Mouse (Mus musculus) hindbrain, embryonic 12.5 days (tissue): ENCODE measurements around the gene 4930558K02Rik. TPM values are rescaled to one million over a fixed set of nuclear protein-coding genes. Genes with fewer than 3 reads are reported as not detected.

Source experiments
- ATAC-seq: fragments of 200-750 bp; cut with Nextera tagmentation; 2 replicates; pipeline ENCODE4 v1.8.0; 2017; ENCODE audit warnings: moderate TSS enrichment; ENCODE audit not compliant: low FRiP score
- H3K27ac ChIP-seq: fragments of 300-500 bp; sonication (generic); 2 replicates; pipeline ENCODE4 v1.5.1; 2016; ENCODE audit warnings: mild to moderate bottlenecking
- H3K27me3 ChIP-seq: fragments of 300-500 bp; sonication (generic); 2 replicates; pipeline ENCODE4 v1.6.1; 2016; ENCODE audit warnings: mild to moderate bottlenecking
- H3K36me3 ChIP-seq: fragments of 300-500 bp; sonication (generic); 2 replicates; pipeline ENCODE4 v1.6.1; 2016; ENCODE audit warnings: mild to moderate bottlenecking
- H3K4me1 ChIP-seq: fragments of 300-500 bp; sonication (generic); 2 replicates; pipeline ENCODE4 v1.6.1; 2016
- H3K4me2 ChIP-seq: fragments of 300-500 bp; sonication (generic); replicated peaks from 2 replicates; pipeline ENCODE4 v1.6.1; 2016; ENCODE audit warnings: mild to moderate bottlenecking
- H3K4me3 ChIP-seq: fragments of 300-500 bp; sonication (generic); 2 replicates; pipeline ENCODE4 v1.5.1; 2016; ENCODE audit warnings: mild to moderate bottlenecking
- H3K9ac ChIP-seq: fragments of 300-500 bp; sonication (generic); 2 replicates; pipeline ENCODE4 v1.6.1; 2016; ENCODE audit warnings: mild to moderate bottlenecking, moderate library complexity
- H3K9me3 ChIP-seq: fragments of 300-500 bp; sonication (generic); replicated peaks from 2 replicates; pipeline ENCODE4 v1.6.1; 2016; ENCODE audit warnings: mild to moderate bottlenecking
- WGBS: fragments of 180-500 bp; shearing (Covaris S2); methylation state at CpG from one replicate; pipeline ENCODE4 v1.1.7; 2016; 5-methylcytosine and 5-hydroxymethylcytosine counted together
- polyA plus RNA-seq: library from polyadenylated mRNA; unstranded; fragments of >200 nt; fragmentation: Nextera tagmentation; extraction: Ambion mirVana; gene quantifications from 2 replicates; pipeline ENCODE4 v1.2.1, GENCODE M21; 2016

The 4930558K02Rik gene
- polyA plus RNA-seq, 1 experiment from 2014 or later, result not detected

- WGBS, result 88% methylated on average over 2 of the region's 2 CpGs
- no peak for ATAC-seq
- no peak overlapping the region for H3K4me2 ChIP-seq
These were observed 51.5 kb downstream of the 4930558K02Rik start for GRCm38 (mm10) chr1:161927976-161928375.

DNA sequence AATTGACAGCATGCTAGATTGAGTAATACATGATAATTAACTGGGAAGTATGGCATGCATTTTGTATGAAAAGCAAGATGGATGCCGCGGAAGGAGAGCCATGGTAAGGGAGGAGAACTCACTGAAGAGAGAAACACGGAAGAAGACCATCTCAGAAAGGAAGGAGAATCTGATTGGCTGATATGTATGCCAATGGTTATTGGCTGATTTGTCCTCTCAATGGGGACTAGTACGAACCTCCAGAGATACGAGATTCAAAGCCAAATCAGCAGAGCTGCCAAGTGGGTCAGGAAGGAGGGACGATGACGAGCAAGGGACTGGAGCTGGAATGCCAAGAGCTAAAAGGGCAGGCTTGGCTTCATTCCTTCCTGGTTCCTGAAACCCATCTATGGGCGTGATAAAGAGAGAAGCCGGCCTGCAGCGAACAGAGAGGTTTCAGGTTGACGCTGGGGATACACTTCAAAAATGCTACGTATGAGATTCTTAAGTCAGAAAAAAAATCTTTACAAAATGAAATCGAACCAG is 54.1 kb downstream of the 4930558K02Rik start:
- no peaks in the 10 kb centered on the region for H3K36me3 ChIP-seq
- no peaks in the 10 kb centered on the region for H3K27me3 ChIP-seq
- no peak overlapping the region for H3K4me2 ChIP-seq
- H3K9ac ChIP-seq, result no peak overlapping the region
- H3K4me1 ChIP-seq, result no peaks in the 10 kb centered on the region
- no peak overlapping the region for H3K4me3 ChIP-seq
- no peak for ATAC-seq
- H3K27ac ChIP-seq, result no peak overlapping the region
- no peaks in the 10 kb centered on the region for H3K9me3 ChIP-seq
- 84% methylated on average over 13 of the region's 13 CpGs for WGBS

More at GRCm38 (mm10) chr1:161927976-161928375, 51.5 kb downstream of the 4930558K02Rik start:
- H3K9me3 ChIP-seq, result no peaks in the 10 kb centered on the region
- H3K36me3 ChIP-seq, result no peaks in the 10 kb centered on the region
- H3K4me1 ChIP-seq, result no peaks in the 10 kb centered on the region
- H3K27ac ChIP-seq, result no peak overlapping the region
- H3K4me3 ChIP-seq, result no peak overlapping the region
- no peaks in the 10 kb centered on the region for H3K27me3 ChIP-seq
- H3K9ac ChIP-seq, result no peak overlapping the region

DNA sequence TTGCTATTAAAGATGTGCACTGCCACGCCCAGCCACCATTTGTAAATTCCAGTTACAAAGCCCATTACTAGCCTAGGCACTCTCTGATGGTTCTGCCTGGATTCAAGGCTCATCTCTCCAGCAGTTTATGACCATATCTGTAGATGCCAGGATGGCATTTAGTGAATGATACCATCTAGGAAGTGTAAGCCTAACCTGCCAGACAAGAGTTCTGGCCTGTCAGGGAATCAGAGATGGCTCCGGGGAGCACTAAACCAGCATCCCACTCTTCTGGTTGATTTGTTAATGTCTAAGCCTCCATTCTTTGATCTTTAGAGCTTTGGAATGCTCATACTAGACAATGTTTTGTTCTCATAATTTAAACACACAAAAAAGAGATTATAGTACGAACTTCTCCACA is 55.1 kb downstream of the 4930558K02Rik start:
- Histone ChIP-seq H3K9ac (no peak overlapping the region), H3K4me2 (no peak overlapping the region), H3K4me1 (no peaks in the 10 kb centered on the region), H3K36me3 (no peaks in the 10 kb centered on the region), H3K9me3 (no peaks in the 10 kb centered on the region), H3K27me3 (no peaks in the 10 kb centered on the region), H3K27ac (no peak overlapping the region), H3K4me3 (no peak overlapping the region)
- 73% methylated on average over 3 of the region's 3 CpGs for WGBS
- ATAC-seq, result no peak

DNA sequence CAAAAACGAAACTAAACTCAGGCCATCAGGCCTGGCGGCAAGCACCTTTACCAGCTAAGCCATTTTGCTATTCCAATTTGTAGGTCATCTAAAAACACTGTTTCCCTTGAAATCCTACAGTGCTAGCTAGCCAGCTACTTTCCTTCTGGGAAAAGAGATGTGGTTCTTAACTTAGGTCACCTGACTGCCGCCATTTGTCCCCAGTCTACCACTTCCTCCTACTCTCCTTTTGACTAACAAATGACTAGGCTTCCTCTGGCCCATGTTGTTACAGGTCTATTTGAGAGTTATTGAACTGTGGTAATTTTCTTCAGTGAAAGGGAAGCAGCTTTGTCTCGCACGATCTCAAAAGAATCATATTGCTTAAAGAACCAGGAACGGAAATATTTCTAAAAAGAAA is 57.5 kb downstream of the 4930558K02Rik start:
- Histone ChIP-seq H3K9ac (no peak overlapping the region), H3K27me3 (no peaks in the 10 kb centered on the region), H3K4me1 (peaks cover 5% of the 10 kb centered on the region; the same call in 1 of the 2 replicates), H3K36me3 (no peaks in the 10 kb centered on the region), H3K27ac (no peak overlapping the region), H3K9me3 (no peaks in the 10 kb centered on the region), H3K4me2 (no peak overlapping the region), H3K4me3 (no peak overlapping the region)
- no peak for ATAC-seq
- WGBS, result 75% methylated on average over 6 of the region's 6 CpGs

- H3K4me1 ChIP-seq, result peaks cover 5% of the 10 kb centered on the region; the same call in 1 of the 2 replicates
- H3K9ac ChIP-seq, result no peak overlapping the region
- H3K27ac ChIP-seq, result no peak overlapping the region
- H3K36me3 ChIP-seq, result no peaks in the 10 kb centered on the region
- no peak overlapping the region for H3K4me3 ChIP-seq
- 82% methylated on average over 9 of the region's 9 CpGs for WGBS
- ATAC-seq, result no peak
- H3K9me3 ChIP-seq, result no peaks in the 10 kb centered on the region
- no peaks in the 10 kb centered on the region for H3K27me3 ChIP-seq
- no peak overlapping the region for H3K4me2 ChIP-seq
These were observed 58.7 kb downstream of the 4930558K02Rik start for GRCm38 (mm10) chr1:161920475-161921454.

DNA sequence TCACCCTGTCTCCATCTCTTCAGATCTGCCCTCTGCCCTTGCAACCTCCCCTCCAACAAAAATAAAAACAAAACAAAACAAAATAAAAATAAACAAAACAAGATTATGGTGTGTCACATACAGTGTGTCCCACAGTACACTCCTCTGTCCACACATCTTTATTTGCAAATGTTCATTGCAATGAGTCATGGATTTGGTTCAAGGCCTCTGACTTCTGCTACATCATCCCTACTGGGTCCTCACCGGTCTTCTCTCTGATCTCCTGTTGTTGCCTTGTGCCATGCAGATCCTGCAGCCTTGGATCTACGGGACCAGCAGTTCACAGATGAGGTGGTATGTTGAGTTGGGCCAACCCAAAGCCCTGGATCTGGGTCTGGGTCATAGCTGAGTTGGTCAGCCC is 59.8 kb downstream of the 4930558K02Rik start:
- Histone ChIP-seq H3K27ac (no peak overlapping the region), H3K27me3 (no peaks in the 10 kb centered on the region), H3K9me3 (no peaks in the 10 kb centered on the region), H3K4me1 (peaks cover 5% of the 10 kb centered on the region; the same call in 1 of the 2 replicates), H3K4me3 (no peak overlapping the region), H3K4me2 (no peak overlapping the region), H3K9ac (no peak overlapping the region), H3K36me3 (no peaks in the 10 kb centered on the region)
- WGBS, result 88% methylated on average over 2 of the region's 2 CpGs
- ATAC-seq, result no peak

DNA sequence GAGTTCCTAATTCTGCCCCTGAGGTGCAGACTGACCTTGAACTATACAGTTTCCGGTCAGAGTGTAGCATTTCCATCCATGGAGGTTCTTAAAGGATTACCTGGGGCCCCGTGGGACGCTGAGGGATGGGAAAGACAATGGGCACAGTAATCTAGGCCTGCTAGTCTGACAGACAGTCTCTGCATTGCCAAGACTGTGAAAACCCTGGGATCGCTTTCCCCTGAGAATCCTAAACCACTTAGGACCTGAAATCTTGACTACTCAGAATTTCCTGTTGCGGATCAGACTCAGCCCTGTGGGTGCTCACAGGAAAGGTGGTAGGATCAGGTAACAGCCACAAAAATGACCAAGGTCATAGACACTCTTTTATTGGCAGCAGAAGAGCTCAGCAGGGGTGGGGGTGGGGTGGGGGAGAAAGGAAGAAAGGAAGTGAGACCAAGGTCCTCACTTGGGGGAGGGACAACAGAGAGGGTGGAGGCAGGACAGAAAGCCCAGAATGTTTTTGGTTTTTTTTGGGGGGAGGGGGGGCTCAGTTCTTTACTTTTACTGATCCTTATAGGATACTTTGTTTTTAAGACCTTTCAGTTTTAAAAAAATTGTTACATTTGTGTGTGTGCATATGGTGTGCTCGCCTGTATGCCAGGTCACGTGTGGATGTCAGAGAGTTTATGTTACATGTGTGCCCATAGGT is 60.6 kb downstream of the 4930558K02Rik start:
- no peak overlapping the region for H3K4me2 ChIP-seq
- peaks cover 5% of the 10 kb centered on the region; the same call in 1 of the 2 replicates for H3K4me1 ChIP-seq
- peak overlapping the region; percentile 40; the same call in 1 of the 2 replicates for H3K27ac ChIP-seq
- H3K27me3 ChIP-seq, result no peaks in the 10 kb centered on the region
- ATAC-seq, result no peak
- H3K4me3 ChIP-seq, result no peak overlapping the region
- no peak overlapping the region for H3K9ac ChIP-seq
- no peaks in the 10 kb centered on the region for H3K9me3 ChIP-seq
- H3K36me3 ChIP-seq, result no peaks in the 10 kb centered on the region
- WGBS, result 54% methylated on average over 7 of the region's 7 CpGs

DNA sequence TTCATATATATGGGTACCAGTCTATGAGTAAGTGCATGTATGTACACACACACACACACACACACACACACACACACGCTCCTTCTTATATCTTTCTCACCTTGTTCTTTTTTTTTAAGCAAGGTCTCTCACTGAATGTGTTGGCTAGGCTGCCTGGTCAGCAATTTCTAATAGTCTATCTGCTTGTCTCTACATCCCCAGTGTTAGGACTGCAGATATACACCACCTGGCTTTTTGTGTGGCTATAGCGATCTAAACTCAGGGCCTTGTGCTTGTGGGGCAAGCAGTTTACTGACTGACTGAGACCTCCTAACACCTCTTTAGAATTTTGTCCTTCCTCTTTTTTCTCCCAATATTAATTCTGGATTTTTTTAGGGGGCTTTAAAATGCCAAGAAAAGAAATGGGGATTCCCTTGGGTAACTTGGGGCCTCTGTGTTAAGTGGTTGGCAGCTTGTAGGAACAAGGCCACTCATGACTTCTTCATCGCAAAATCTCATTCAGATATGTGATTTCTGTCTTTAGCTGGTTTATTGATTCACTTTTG is 61.4 kb downstream of the 4930558K02Rik start:
- no peak overlapping the region for H3K4me2 ChIP-seq
- H3K9me3 ChIP-seq, result no peaks in the 10 kb centered on the region
- no peak overlapping the region for H3K9ac ChIP-seq
- H3K27me3 ChIP-seq, result no peaks in the 10 kb centered on the region
- 83% methylated on average over 3 of the region's 3 CpGs for WGBS
- no peaks in the 10 kb centered on the region for H3K36me3 ChIP-seq
- peaks cover 5% of the 10 kb centered on the region; the same call in 1 of the 2 replicates for H3K4me1 ChIP-seq
- no peak for ATAC-seq
- H3K27ac ChIP-seq, result no peak overlapping the region
- H3K4me3 ChIP-seq, result no peak overlapping the region

- Histone ChIP-seq H3K36me3 (no peaks in the 10 kb centered on the region), H3K9ac (no peak overlapping the region), H3K4me2 (no peak overlapping the region), H3K27ac (no peak overlapping the region), H3K27me3 (no peaks in the 10 kb centered on the region), H3K4me3 (no peak overlapping the region), H3K4me1 (peaks cover 5% of the 10 kb centered on the region; the same call in 1 of the 2 replicates), H3K9me3 (no peaks in the 10 kb centered on the region)
- 54% methylated on average over 3 of the region's 3 CpGs for WGBS
- ATAC-seq, result no peak
These were observed 63.4 kb downstream of the 4930558K02Rik start for GRCm38 (mm10) chr1:161916036-161916435.

GRCm38 (mm10) chr1:161913648-161913984 is 65.8 kb downstream of the 4930558K02Rik start:
- Histone ChIP-seq H3K4me3 (no peak overlapping the region), H3K4me1 (peaks cover 2% of the 10 kb centered on the region; the same call in 1 of the 2 replicates), H3K9me3 (no peaks in the 10 kb centered on the region), H3K27me3 (no peaks in the 10 kb centered on the region), H3K36me3 (no peaks in the 10 kb centered on the region), H3K27ac (no peak overlapping the region), H3K9ac (no peak overlapping the region), H3K4me2 (no peak overlapping the region)
- 76% methylated on average over 7 of the region's 7 CpGs for WGBS
- no peak for ATAC-seq

DNA sequence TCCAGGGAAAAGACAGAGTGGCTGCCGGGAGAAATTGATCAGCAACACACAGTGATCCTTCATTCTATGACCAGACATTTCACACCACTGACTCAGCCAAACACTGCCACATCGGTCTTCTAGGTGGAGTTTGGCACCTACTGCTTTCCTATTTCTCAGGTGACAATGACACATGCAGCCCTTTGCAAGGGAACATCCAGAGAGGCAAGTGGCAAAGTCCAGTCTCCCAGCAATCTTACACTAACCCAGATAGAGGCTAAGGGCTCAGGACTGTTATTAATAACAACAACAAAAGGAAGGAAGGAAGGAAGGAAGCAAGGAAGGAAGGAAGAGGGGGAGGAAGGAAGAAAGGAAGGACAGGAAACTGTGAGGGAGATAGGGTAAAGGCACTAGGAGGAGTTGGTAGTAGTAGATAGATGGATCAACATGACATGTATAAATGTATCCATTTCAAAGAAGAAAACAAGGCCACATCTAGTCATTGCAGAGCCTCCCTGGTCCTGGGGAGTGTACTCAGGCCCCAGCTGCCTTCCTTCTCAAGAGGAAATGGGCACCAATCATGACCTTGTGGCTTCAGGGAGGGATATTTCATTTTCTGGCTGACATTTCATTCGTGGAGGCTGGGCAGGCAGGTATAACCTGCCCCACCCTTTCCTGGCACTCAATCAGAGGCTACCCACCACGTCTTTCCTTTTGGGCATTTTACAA is 66.3 kb downstream of the 4930558K02Rik start:
- no peak overlapping the region for H3K27ac ChIP-seq
- no peaks in the 10 kb centered on the region for H3K27me3 ChIP-seq
- H3K4me1 ChIP-seq, result no peaks in the 10 kb centered on the region
- no peak for ATAC-seq
- no peak overlapping the region for H3K4me2 ChIP-seq
- no peaks in the 10 kb centered on the region for H3K9me3 ChIP-seq
- H3K4me3 ChIP-seq, result no peak overlapping the region
- 65% methylated on average over 4 of the region's 4 CpGs for WGBS
- H3K9ac ChIP-seq, result no peak overlapping the region
- no peaks in the 10 kb centered on the region for H3K36me3 ChIP-seq
